10 mouse cellular contexts compared by ENCODE assay signal in the genomic region with DNA sequence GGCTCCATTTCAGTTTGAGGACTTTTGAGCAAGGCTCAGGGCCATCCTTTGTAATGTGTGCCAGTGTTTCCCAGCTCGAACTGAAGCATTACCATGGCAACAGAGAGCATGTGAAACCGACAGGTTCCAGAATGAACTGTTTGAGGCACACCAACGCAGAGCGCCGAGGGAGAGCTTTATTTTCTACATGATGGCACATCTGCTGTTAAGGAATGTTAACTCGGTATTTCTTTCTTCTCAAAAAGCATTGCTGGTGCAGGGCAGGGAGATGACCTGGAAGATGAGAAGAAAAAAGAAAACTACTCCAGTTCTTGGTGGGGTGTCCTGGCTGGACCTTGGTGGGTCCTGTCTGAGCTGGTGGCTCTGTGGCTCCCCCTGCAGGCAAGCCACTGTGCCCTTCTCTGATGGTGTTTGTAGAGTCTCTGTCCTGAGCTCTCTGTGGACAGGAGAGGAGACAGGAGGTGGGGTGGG.
A peak's percentile ranks its signal among the peaks of the same experiment; 100 is the strongest.
DNase-seq lines count a peak whose midpoint lies in the region; ATAC-seq and TF ChIP-seq lines count a peak whose summit lies in the region.
"Had no signal": no experiment of that assay in that cellular context is flagged by ENCODE, and none has a peak within 500 bp of the region (broad histone marks: within the 10 kb centered on the region; RNA-seq: fewer than 3 reads in every experiment).

No protein-coding gene starts in this region.

- peak; percentile 47 to 68 for DNase-seq in cerebellum, postnatal 14 days
- peak; percentile 6 for DNase-seq in embryonic facial prominence, embryonic 14.5 days (ENCODE audit: low spot score)
- DNase-seq in layer of hippocampus, adult 8-10 months (ENCODE audit: low spot score in 2 of 2) = peak; percentile 74 to 82
- DNase-seq in heart, adult 9 months (ENCODE audit: low spot score in 2 of 2) = no peak
- DNase-seq: liver, embryonic 13.5 days had no signal

- no peaks in the 10 kb centered on the region for H3K9me3 ChIP-seq in E14TG2a.4 (ENCODE audit: low read length)
- H3K9me3 ChIP-seq in embryonic facial prominence, embryonic 14.5 days (ENCODE audit: control insufficient read depth, low read length) = 0 out of 2 replicates have a peak, but pooled peaks cover 5% of the 10 kb centered on the region
- H3K9me3 ChIP-seq in neural tube, embryonic 12.5 days = 0 out of 2 replicates have a peak, but pooled peaks cover 6% of the 10 kb centered on the region
- H3K9me3 ChIP-seq: embryonic facial prominence, embryonic 13.5 days; liver, embryonic 13.5 days had no signal

- 0 out of 2 replicates have a peak, but pooled peaks cover 6% of the 10 kb centered on the region for H3K4me1 ChIP-seq in E14TG2a.4 (replicated peaks; ENCODE audit: low read depth, low read length)
- no peaks in the 10 kb centered on the region for H3K4me1 ChIP-seq in embryonic facial prominence, embryonic 14.5 days (ENCODE audit: control insufficient read depth, insufficient read depth, low read length)
- peaks cover 8% of the 10 kb centered on the region for H3K4me1 ChIP-seq in neural tube, embryonic 12.5 days
- H3K4me1 ChIP-seq: embryonic facial prominence, embryonic 13.5 days; liver, embryonic 13.5 days had no signal

- ATAC-seq in cerebellum, adult (ENCODE audit: insufficient number of reproducible peaks, low FRiP score, low TSS enrichment) = no peak
- ATAC-seq in embryonic facial prominence, embryonic 14.5 days (ENCODE audit: low read depth) = no peak
- ATAC-seq in neural tube, embryonic 12.5 days (ENCODE audit: low FRiP score, low read depth) = peak; percentile 74
- no peak for ATAC-seq in megakaryocyte progenitor cell, adult 5-6 weeks (replicated peaks; ENCODE audit: poor library complexity)

- H3K9ac ChIP-seq in embryonic facial prominence, embryonic 14.5 days (ENCODE audit: low read depth, low read length) = no peak overlapping the region
- H3K9ac ChIP-seq in neural tube, embryonic 12.5 days = no peak overlapping the region
- H3K9ac ChIP-seq: embryonic facial prominence, embryonic 13.5 days; liver, embryonic 13.5 days had no signal

- H3K27ac ChIP-seq in embryonic facial prominence, embryonic 14.5 days (replicated peaks; ENCODE audit: low read depth, low read length) = no peak overlapping the region
- no peak overlapping the region for H3K27ac ChIP-seq in neural tube, embryonic 12.5 days
- H3K27ac ChIP-seq: embryonic facial prominence, embryonic 13.5 days; liver, embryonic 13.5 days had no signal

- WGBS in embryonic facial prominence, embryonic 14.5 days = 49% methylated on average over 6 of the region's 6 CpGs
- 22% methylated on average over 6 of the region's 6 CpGs for WGBS in neural tube, embryonic 12.5 days

- H3K36me3 ChIP-seq in E14TG2a.4 (ENCODE audit: insufficient read depth, low read length) = no peaks in the 10 kb centered on the region
- H3K36me3 ChIP-seq in embryonic facial prominence, embryonic 14.5 days (ENCODE audit: control insufficient read depth, insufficient read depth, low read length) = no peaks in the 10 kb centered on the region
- no peaks in the 10 kb centered on the region for H3K36me3 ChIP-seq in neural tube, embryonic 12.5 days
- H3K36me3 ChIP-seq: embryonic facial prominence, embryonic 13.5 days; liver, embryonic 13.5 days had no signal

- no peaks in the 10 kb centered on the region for H3K27me3 ChIP-seq in E14TG2a.4 (ENCODE audit: insufficient read depth, low read length)
- H3K27me3 ChIP-seq in embryonic facial prominence, embryonic 14.5 days (replicated peaks; ENCODE audit: control insufficient read depth, insufficient read depth, low read length) = no peaks in the 10 kb centered on the region
- no peaks in the 10 kb centered on the region for H3K27me3 ChIP-seq in neural tube, embryonic 12.5 days (replicated peaks)
- H3K27me3 ChIP-seq: liver, embryonic 13.5 days had no signal

- TF ChIP-seq CTCF in E14TG2a.4 (conservative IDR thresholded peaks at IDR 0.05; ENCODE audit: low read length) = peak; percentile 62

- H3K4me3 ChIP-seq in E14TG2a.4 (replicated peaks; ENCODE audit: low read length) = no peak overlapping the region
- no peak overlapping the region for H3K4me3 ChIP-seq in embryonic facial prominence, embryonic 14.5 days (ENCODE audit: low read depth, low read length)
- no peak overlapping the region for H3K4me3 ChIP-seq in neural tube, embryonic 12.5 days
- H3K4me3 ChIP-seq: embryonic facial prominence, embryonic 13.5 days; liver, embryonic 13.5 days had no signal

- H3K4me2 ChIP-seq in embryonic facial prominence, embryonic 14.5 days (ENCODE audit: low read depth, low read length) = no peak overlapping the region
- no peak overlapping the region for H3K4me2 ChIP-seq in neural tube, embryonic 12.5 days (replicated peaks)
- H3K4me2 ChIP-seq: embryonic facial prominence, embryonic 13.5 days; liver, embryonic 13.5 days had no signal

Comparison
In these comparisons a context has a peak if more than half of its experiments do, and no peak if none do; other contexts are left out.
1. DNase-seq: peak in cerebellum, postnatal 14 days (2 of 2), embryonic facial prominence, embryonic 14.5 days (single experiment) and layer of hippocampus, adult 8-10 months (2 of 2); none in heart, adult 9 months (0 of 2).